Mouse (Mus musculus): ENCODE results near the gene Mcm2. TPM values are rescaled to one million over a fixed set of nuclear protein-coding genes. Genes with fewer than 3 reads are reported as not detected.

The Mcm2 gene
- 1 to 10 TPM; 4.6 to 6.5 TPM for total RNA-seq (2021)
- long read RNA-seq, experiment 1, partial matches to known transcripts, result 11 of 12 reads
- long read RNA-seq, experiment 1, other reads (novel, unspliced or antisense), result 0 of 12 reads
- long read RNA-seq, experiment 2, partial matches to known transcripts, result 4 of 6 reads
- long read RNA-seq, experiment 2, other reads (novel, unspliced or antisense), result 0 of 6 reads

- peak; percentile 94 for DNase-seq
These were observed at the start of gene Mcm2 for GRCm38 (mm10) chr6:88898534-88899048. Mcm2 (minus strand) TSS chr6:88898780.

DNA sequence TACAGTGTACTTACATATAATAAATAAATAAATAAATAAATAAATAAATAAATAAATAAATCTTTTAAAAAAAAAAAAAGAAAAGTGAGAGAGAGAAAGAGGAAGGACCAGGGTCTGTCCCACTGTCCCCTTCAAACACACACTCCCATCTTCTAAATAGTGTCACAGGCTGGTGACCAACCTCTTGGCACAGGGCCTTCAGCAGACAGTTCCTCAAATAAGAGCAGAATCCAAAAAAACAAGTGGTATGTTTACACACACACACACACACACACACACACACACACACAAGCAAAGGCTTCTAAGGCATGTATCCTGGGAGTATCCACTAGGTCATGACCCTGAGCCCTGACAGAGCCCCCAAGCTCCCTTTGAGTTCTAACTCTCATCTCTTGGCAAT is 49.2 kb upstream of the Mcm2 start:
- no peak for DNase-seq

DNA sequence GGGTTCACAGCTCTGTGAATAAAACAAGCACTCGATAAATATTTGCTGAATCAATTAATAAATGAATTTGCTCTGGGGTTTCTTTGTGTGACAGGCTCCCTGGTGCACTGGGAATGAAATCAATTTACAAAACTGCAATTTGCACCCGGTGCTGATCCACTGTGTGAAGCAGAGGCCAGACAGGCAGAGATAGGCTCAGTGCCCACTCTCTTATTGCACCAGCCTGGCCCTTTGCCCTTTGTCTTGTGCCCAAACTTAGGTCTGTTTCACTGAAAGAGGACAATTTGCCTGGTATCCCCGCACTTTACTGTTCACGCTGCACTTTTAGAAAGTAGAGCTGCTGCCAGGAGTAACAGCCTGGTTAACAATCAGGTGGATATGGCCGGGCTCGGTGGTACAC is 47.9 kb upstream of the Mcm2 start:
- no peak for DNase-seq

DNA sequence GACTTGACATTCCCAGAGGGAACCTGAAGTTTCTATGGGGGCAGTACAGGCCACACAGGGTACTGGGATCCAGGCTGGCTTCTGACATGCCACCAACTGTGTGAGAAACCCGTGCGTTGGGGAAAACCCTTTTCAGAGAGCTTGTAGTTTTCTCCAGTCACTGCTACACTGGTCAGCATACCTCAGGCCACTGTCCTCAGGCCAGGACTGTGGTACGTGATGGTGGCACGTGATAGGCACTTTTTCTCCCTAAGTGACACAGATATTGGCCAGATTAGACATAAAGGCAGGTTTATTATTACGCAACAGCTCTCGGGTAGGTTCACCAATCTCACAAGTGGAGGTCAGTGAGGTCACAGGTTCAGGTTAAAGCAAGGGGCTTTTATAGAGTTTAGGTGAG is 45.1 kb upstream of the Mcm2 start:
- no peak for DNase-seq

DNA sequence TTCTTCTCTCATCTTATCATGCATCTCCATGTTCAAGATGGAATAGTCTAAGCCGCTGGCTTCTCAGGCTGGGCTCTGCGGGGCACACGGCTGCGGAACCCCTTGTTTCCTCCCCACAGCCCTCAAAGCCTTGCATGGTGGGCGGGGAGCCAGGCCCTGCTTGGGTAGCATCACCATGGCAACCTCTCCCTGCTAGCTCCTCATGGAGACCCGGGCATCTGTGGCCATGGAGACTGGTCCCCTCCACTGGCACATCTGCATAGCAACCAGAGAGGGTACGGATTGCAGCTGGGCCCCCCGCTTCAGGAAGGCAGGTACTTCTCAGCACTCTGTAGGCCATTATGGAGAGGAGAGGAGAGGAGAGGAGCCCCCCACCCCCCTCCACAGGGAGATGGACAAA is 44.0 kb upstream of the Mcm2 start:
- no peak for DNase-seq

DNA sequence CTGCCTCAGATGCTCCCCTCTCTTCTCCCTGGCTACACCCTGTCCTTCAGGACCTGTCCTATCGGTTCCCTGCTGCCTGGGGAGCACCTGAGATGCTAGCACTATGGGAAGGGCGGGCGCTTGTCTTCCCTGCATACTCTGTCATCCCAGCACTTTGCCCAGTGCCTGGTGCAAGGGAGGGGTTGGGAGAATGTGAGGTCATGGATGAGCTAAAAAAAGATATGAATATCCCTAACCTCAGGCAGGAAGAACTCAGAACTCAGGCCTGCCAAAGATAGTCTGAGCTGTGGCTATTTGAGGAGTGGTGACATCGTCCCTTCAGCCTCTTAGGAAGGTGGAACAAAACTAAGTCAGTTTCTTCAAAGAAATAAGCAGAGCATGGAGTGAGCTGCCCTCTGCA is 43.0 kb upstream of the Mcm2 start:
- DNase-seq, result peak; percentile 63

DNA sequence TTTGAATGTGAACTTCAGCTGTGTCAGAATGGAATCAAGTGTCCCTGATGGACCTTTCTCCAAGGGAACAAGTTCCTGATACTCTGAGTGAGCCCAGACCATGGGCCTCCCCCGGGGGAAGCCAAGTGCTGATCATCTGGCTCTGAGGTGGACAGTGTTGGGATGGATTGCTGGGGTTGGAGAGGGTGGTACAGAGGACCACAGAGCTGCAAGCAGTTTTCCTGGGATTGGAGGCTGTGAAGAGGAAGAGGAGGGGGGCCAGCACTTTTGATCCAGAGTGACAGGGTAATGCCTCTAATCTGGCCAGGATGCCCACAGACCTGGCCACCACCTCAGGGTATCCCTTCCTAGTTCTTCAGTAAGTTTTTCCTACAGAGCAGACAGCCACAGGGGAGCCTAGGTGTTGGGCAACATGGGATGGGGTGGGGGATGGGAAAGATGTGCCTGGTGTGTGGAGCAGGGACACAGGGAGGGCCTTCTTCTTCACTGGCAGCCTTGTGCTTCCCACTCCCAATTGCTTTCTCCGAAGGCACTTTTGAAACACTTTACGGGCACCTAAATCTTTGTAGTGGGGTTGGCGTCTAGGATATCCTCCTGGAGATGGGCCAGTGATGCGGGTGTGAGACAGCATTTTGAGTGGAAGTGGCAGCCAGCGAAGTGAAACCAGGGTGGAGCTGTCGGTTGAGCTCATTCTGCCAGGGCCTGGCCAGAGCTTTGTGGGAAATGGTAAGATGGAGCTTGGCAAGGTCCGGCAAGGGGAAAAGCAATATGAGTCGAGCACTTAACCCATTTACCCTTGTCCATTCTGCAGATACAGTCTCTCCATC is 41.7 kb upstream of the Mcm2 start:
- DNase-seq, result no peak

- DNase-seq, result peak; percentile 66
These were observed 40.9 kb upstream of the Mcm2 start for GRCm38 (mm10) chr6:88939281-88940089.

- no peak for DNase-seq
These were observed 40.1 kb upstream of the Mcm2 start for GRCm38 (mm10) chr6:88938664-88939055.

DNA sequence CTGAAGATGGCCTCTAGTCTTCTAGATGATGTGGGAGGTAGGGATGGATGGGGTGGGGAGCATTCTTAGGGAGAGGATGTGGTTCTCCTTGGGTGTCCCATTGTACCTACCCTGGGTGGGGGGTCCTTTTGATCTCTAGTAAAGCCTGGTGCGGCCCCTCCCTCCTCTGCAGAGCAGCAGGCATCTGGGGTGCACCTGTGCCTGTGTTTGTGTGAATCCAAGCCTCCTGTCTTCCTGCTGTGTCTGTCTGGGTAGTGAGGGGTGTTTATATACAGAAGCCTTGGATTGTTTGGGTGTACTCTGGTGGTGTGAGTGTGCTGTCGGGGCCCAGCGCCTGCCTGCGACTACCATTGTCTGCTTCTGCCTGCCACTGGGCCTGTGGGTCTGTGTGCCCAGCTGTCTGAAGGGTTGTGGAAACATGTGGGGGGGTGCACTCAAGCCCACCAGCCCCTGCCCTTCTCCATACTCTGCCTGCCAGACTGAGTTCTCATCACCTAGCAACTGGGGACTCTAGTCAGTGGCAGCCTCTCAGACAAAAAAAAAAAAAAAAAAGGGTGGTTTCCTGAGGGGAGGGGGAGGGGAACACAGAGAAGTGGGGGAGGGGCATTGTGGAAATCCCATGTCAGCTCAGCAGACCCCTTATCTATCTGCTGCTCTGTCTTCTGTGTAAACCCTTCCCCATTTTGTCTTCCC is 39.5 kb upstream of the Mcm2 start:
- no peak for DNase-seq

- no peak for DNase-seq
These were observed 38.6 kb upstream of the Mcm2 start for GRCm38 (mm10) chr6:88937214-88937549.

GRCm38 (mm10) chr6:88936342-88937213 is 38.0 kb upstream of the Mcm2 start:
- no peak for DNase-seq

DNA sequence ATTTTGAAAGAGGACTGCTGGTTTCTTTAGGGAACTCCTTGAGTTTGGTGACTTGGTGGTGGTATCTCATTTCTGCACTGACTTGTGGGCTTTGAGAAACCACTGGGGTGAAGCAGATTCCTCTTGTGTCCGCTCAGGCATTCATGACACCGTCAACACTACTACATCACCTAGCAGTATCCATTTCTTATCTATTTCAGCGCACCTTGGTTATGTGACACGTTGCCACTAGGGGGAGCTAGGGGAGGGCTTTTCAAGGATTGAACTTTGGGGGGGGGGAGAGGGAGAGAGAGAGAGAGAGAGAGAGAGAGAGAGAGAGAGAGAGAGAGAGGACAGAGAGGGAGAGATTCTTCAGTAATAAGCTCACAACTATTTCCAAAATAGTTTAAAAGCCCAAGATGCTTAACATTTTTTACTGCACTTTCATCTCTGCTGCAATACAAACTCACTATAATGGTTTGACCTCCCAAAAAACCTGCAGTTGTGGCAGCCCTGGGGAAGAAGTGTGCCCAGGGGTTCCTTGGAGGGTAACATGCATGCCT is 37.2 kb upstream of the Mcm2 start:
- DNase-seq, result no peak

DNA sequence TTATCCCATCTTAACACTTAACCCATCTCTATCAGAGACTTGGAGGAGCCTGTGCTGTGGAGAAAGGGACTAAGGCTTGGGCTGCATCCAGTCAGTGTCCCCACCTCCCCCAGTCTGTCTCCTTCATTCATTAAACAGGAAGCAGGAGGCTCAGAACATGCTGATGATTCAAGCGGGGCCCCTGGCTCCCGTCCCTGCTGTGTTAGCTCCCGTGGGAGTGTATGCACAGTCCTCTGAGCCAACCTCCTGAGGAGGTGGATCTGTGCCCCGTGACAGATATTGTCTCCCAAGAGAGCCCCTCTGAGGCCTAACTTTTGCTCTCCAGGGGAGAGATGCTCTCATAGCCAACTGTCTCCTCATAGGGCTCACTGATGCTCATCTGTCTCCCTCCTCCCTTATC is 36.2 kb upstream of the Mcm2 start:
- DNase-seq, result no peak

DNA sequence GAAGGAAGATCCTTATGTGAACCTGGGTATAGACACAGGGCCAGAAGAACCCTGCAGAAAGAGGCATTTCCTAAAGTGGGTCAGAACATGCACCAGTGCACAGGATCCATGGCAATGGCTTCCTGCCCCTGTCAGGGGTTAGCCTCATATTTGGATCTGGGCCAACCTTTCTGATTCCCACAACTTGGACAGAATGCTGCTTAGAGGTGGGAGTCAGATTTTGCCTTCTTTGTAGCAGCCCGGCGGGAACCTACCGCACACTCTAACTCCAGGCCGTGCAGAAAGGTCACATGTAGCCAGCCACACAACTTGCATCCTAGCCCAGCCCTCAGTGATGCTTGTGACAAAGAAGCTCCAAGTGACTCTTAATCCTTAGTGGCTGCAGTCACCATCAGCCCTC is 35.6 kb upstream of the Mcm2 start:
- DNase-seq, result no peak

GRCm38 (mm10) chr6:88931449-88931848 is 32.9 kb upstream of the Mcm2 start:
- DNase-seq, result no peak

- DNase-seq, result no peak
These were observed 31.5 kb upstream of the Mcm2 start for GRCm38 (mm10) chr6:88930049-88930448.

DNA sequence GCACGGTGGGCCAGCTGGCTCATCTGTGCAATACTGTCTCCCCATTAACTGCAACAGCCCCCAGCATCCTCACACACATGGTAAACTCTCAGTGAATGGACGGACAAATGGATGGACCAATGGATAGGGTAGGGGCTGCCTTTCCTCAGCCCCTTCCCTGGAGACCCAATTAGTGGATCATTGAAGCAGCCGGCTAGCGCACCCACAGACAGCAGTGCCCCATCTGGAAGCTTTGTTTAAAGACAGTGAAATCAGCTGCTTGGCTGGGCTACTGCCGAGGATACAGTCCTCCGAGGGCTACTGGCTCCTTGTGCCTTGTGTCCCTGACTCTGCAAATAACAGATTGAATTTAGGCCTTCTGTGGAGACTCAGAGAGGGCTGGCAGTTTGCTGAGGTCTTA is 30.9 kb upstream of the Mcm2 start:
- DNase-seq, result no peak

GRCm38 (mm10) chr6:88928576-88928975 is 30.0 kb upstream of the Mcm2 start:
- no peak for DNase-seq

- DNase-seq, result no peak
These were observed 29.4 kb upstream of the Mcm2 start for GRCm38 (mm10) chr6:88928026-88928425.

DNA sequence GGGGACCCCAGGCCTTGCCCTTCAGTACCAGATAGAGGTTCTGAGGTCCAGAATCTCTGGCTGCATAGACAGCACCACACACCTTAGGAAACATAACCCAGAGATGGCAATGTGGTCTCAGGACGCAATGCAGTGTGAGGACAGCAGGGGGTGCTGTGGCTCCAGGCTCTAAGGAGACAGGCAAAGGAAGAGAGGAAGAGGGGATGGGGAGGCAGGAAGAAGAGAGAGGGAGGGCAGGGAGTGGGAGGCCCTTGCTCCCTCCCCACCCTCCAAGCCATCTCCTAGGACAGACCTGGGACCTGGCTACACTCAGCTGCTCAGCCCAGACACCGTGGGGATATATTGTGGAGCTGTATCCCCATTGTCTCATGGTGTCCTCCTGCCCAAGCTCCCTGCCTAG is 29.0 kb upstream of the Mcm2 start:
- no peak for DNase-seq

Measured in gastrocnemius, postnatal 25 days (tissue).